Mouse (Mus musculus) embryonic fibroblast, embryonic 13.5 days (primary cell): Measurements from ENCODE around the gene Gm12117.

Experiments used
- CTCF ChIP-seq: IDR thresholded peaks from 2 replicates; pipeline ENCODE4 v1.5.1; 2011; ENCODE audit warnings: mild to moderate bottlenecking, control low read depth, low read length, moderate library complexity, borderline replicate concordance; ENCODE audit not compliant: insufficient read depth
- POLR2A ChIP-seq: IDR thresholded peaks from 2 replicates; pipeline ENCODE4 v1.6.1; 2011; ENCODE audit warnings: low read depth, mild to moderate bottlenecking, control low read depth, low read length, moderate library complexity

DNA sequence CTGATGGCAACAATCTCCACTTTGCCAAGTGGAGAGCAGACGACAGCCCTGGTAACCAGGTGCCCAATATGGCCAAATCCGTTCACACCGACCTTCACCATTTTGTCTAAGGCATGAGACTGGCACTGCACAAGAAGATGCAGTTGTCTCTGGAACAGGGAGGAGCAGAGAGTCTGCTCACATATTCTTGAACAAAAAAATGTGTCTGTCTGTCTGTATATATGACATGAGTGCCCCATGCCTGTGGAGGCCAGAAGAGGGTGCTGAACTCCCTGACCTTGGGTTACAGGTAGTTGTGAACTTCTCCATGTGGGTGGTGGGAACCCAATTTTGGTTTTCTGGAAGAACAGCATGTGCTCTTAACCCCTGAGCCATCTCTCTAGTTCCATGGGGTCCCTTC lies at the start of gene Gm12117:
- TF ChIP-seq CTCF = no peak
- TF ChIP-seq POLR2A = no peak
